Comparison of ENCODE assay signal across 31 mouse cellular contexts in genomic region chr8:127021830-127022229, GRCm38 (mm10). TPM values are rescaled to one million over a fixed set of nuclear protein-coding genes. Genes with fewer than 3 reads are reported as not detected.
"Had no signal": no experiment of that assay in that cellular context is flagged by ENCODE, and none has a peak within 500 bp of the region (broad histone marks: within the 10 kb centered on the region; RNA-seq: fewer than 3 reads in every experiment).

No protein-coding gene starts in this region.

- H3K36me3 ChIP-seq: embryonic facial prominence, embryonic 10.5 days; embryonic facial prominence, embryonic 12.5 days; embryonic facial prominence, embryonic 13.5 days; embryonic facial prominence, embryonic 15.5 days; forebrain, embryonic 10.5 days; forebrain, embryonic 12.5 days; forebrain, embryonic 15.5 days had no signal

- H3K9ac ChIP-seq: embryonic facial prominence, embryonic 12.5 days; embryonic facial prominence, embryonic 13.5 days; embryonic facial prominence, embryonic 15.5 days; forebrain, embryonic 12.5 days; forebrain, embryonic 13.5 days; forebrain, embryonic 15.5 days; forebrain, postnatal 0 days had no signal

- H3K4me1 ChIP-seq: embryonic facial prominence, embryonic 10.5 days; embryonic facial prominence, embryonic 12.5 days; embryonic facial prominence, embryonic 15.5 days; forebrain, embryonic 10.5 days; forebrain, embryonic 12.5 days; forebrain, embryonic 13.5 days; forebrain, embryonic 15.5 days had no signal

- H3K9me3 ChIP-seq: embryonic facial prominence, embryonic 12.5 days; embryonic facial prominence, embryonic 15.5 days; forebrain, embryonic 10.5 days; forebrain, embryonic 12.5 days; forebrain, embryonic 15.5 days had no signal

- H3K4me3 ChIP-seq: embryonic facial prominence, embryonic 10.5 days; embryonic facial prominence, embryonic 12.5 days; embryonic facial prominence, embryonic 13.5 days; embryonic facial prominence, embryonic 15.5 days; erythroblast, embryonic 14.5 days; forebrain, embryonic 10.5 days; forebrain, embryonic 12.5 days; forebrain, embryonic 13.5 days; forebrain, embryonic 15.5 days; gastrocnemius, adult 2 months; heart, adult 2 months had no signal

- H3K4me2 ChIP-seq: embryonic facial prominence, embryonic 12.5 days; embryonic facial prominence, embryonic 13.5 days; embryonic facial prominence, embryonic 15.5 days; forebrain, embryonic 12.5 days; forebrain, embryonic 13.5 days; forebrain, embryonic 15.5 days had no signal

- H3K27me3 ChIP-seq: embryonic facial prominence, embryonic 12.5 days; embryonic facial prominence, embryonic 13.5 days; embryonic facial prominence, embryonic 15.5 days; forebrain, embryonic 12.5 days; forebrain, embryonic 13.5 days; forebrain, embryonic 15.5 days had no signal

- DNase-seq: cerebellum, adult 2 months; cerebellum, adult 8-10 months; cerebellum, adult 9-10 months; cerebellum, adult 9-11 months; cerebellum, postnatal 10 days; cerebellum, postnatal 14 days; cerebellum, postnatal 25 days; cerebellum, postnatal 36 days; embryo, embryonic 11 days; forebrain, postnatal 0 days; gastrocnemius, adult 2 months; gastrocnemius, postnatal 10 days; gastrocnemius, postnatal 14 days; gastrocnemius, postnatal 25 days; gastrocnemius, postnatal 36 days; heart, adult 11 months; heart, adult 18-20 months; heart, adult 2 months had no signal

- H3K27ac ChIP-seq: embryonic facial prominence, embryonic 10.5 days; embryonic facial prominence, embryonic 12.5 days; embryonic facial prominence, embryonic 13.5 days; embryonic facial prominence, embryonic 15.5 days; forebrain, embryonic 10.5 days; forebrain, embryonic 12.5 days; forebrain, embryonic 13.5 days; forebrain, embryonic 15.5 days; gastrocnemius, adult 2 months; heart, adult 2 months had no signal

- ATAC-seq: forebrain, embryonic 13.5 days; forebrain, embryonic 14.5 days; forebrain, embryonic 15.5 days; forebrain, embryonic 16.5 days; forebrain, postnatal 0 days had no signal

RNA-seq across cellular contexts. Expression of gene Pard3, which starts 41.9 kb away (rescaled TPM):
- total RNA-seq: common myeloid progenitor, adult 5-6 weeks; granulocyte monocyte progenitor cell, adult 5-6 weeks had no signal
